Mouse (Mus musculus): ENCODE data around the gene Tbc1d17. TPM values are rescaled to one million over a fixed set of nuclear protein-coding genes. Genes with fewer than 3 reads are reported as not detected.
"Not testable (repeated sequence)": the region's sequence is repeated elsewhere in the genome, so short reads cannot be mapped to it uniquely, and the experiment has no call there.

Tbc1d17 gene
- total RNA-seq (2021) = 10 to 100 TPM; 33.0 to 38.0 TPM

- peak; percentile 99 for DNase-seq
Measured at GRCm38 (mm10) chr7:44848561-44849415, at the start of gene Tbc1d17, which contains the start of gene Akt1s1. TSS of gene Tbc1d17 (minus strand) at chr7:44849079. TSS of gene Akt1s1 (plus strand) at chr7:44848991.

DNA sequence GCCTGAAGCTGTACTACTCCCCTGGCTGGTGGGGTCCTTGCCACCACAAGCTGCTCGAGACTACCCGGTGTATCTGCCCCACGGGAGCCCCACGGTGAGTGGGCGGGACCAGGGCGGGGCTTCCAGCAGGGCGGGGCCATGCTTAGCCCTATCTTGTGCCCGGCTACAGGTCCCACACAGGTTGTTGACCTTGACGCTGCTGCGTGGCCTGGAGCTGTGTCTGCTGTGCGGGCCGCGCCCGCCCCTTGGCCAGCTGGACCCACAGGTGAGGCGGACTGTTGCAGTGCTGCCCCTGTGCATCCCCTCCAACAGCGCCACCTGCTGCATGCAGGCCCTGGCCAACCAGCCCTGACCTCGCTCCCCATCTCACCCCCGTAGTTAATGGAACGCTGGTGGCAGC, 49.7 kb upstream of the Tbc1d17 start:
- peak; percentile 55 for DNase-seq

GRCm38 (mm10) chr7:44896499-44896898, 47.6 kb upstream of the Tbc1d17 start:
- no peak for DNase-seq

DNA sequence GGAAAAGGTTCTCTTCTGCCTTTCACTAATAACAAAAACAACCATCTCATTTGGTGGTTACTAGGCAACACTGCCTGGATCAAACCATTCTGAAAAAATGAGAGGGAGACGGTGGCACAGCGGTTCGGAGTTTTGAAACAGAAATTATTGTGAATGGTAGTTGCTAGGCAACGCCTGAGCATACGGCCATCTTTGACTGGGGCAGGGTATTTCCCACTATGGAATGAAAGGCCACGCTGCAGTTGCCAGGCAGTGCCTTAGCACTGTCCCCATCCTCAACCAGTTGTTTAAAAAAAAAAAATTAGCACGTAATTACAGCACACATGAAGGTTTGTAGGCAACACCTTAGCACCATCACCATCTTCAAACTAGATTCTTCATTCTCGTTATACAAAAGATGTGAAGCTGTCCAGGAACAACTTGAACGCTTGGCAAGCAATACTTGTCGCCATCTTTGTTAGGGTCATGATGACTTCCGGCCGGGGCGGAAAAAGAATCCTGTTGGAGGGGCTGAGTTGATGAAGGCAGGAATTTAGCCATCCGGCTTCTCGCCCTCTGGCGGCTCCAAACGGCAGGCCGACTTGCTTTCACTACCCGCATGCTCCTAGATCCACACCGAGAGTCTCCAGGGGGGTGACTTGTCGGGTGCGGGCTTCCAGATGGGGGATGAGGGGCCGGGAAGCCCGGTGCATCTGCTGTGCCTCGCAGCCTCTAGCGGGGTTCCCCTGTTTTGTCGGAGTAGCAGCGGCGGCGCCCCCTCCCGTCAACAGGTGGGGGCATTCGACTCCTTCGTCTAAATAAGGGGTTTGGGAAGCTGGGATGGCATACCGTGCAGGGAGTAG, 46.9 kb upstream of the Tbc1d17 start, which contains the start of gene Fuz:
TSS of gene Fuz (plus strand) at position 487 of the 842 bp plus-strand sequence.
- DNase-seq = peak; percentile 92

DNA sequence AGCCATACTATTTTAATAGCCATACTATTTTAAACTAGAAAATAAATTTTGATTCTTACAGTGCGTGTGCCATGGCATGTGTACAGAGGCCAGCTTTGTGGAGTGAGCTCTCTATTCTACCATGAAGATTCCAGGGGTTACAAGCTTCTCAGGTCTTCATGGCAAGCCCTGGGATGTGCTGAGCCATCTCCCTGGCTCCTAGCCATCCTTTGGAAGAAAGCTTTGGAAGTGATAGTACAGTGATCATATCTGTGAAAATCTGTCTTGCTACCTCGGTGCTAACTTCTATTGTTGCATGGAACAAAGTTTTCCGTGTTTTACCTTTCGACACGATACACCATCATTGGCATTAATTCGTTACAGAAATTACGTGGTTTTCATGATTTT, 46.3 kb upstream of the Tbc1d17 start:
- DNase-seq = no peak

DNA sequence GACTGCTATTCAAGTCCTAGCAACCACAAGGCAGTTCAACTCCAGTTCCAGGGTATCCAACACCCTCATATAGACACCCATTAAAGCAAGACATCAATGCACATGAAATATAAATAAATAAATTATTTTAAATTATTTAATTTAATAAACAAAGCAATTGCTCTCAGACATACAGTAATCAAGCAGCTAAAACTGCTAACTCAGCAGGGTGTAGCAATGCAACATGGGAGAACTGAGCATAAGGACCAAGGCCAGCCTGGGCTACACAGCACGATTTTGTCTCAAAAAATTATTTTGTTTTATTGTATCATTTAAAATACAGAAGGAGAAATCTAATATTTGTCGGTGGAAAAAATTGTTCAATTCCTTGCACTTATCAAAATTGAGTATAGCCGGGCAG, 45.3 kb upstream of the Tbc1d17 start:
- no peak for DNase-seq

DNA sequence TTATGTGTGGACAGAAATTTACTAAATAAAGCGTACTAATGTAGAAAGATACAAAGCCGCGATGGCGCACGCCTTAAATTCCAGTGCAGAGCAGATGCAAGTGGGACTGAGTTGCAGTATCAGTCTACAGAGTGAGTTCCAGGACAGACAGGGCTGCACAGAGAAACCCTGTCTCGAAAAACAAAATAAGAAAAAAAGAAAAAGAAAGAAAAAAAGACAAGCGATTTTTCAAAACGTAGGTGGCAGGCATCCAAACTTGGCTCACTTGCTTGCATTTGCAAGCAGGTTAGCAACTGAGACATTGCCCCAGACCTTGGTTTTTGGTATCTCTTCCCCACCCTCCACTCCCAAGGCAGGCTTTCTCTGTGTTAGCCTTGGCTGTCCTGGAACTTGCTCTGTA, 44.3 kb upstream of the Tbc1d17 start:
- DNase-seq = no peak

GRCm38 (mm10) chr7:44892276-44892921, 43.5 kb upstream of the Tbc1d17 start, which contains the start of gene Med25:
TSS of gene Med25 (minus strand) at chr7:44892712.
- DNase-seq = peak; percentile 91

DNA sequence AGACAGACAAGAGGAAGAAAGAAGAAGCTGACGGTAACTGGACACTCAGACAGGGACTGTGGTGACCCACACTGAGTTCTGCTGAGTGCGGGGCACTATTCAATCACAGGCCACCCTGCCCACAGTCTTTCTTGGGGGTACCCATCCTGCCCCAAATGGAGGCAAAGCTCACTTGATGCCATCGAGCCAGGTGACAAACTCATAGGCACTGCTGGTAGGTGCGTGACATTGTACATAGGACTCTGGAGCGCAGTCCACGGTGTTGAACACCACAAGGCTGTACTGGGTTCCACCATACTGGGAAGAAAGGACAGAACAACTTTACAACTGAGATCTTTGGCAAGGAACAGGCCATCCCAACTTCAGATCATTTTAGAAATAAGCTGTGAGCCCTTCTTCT, 42.7 kb upstream of the Tbc1d17 start:
- DNase-seq = no peak

GRCm38 (mm10) chr7:44890737-44891136, 41.9 kb upstream of the Tbc1d17 start:
- DNase-seq = no peak

DNA sequence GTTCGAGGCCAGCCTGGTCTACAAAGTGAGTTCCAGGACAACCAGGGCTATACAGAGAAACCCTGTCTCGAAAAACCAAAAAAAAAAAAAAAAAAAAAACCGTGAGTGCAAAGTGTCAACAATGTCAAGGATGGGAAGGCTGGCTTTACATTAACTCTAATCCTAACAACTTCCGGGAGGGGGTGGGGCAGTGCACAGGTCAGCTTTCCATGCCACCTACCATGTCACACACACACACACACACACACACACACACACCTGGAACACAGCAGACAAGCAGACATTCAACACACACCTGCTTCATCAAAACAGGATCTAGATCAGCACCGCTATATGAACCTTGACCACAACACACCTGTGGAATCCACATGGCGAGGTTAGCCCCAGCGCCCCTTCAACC, 41.3 kb upstream of the Tbc1d17 start:
- DNase-seq = no peak

DNA sequence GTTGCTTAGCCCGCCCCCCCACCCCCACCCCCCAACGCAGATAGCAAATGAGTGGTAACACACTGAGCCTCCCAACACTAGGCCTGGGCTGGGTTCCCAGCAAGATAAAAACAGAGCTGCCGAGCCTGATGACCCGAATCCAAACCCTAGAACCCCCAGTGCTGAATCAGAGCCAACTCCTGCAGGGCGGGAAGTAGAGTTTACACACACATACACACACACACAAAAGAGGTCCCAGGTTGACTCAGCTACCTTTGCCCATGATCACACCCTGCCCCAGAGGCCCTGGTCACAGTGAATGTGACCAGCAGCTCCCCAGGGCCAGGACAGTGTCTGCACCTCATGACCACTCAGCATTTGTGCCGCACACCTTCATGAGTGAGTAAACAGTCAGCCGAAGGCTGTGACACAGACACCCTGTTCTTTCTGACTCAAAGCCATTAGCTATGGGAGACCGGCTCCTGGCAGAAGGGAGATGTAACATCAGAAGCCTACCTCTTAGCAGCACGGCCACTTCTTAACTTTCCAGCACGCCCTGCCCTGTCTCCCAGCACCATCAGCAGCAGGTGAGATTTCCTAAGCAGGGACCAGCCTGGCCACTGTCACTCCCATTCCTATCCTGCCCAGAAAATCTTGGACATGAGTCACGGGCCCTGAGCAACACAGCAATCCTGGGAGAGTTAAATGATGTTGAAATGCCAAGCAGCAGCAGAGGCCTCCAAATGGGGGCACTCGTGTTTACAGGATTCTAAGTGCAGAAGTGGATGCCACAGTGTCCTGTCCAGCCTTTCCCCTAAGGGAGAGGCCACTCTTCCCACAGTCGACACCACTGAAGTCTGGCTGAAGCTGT, 39.6 kb upstream of the Tbc1d17 start:
- DNase-seq = peak; percentile 66

GRCm38 (mm10) chr7:44886964-44887363, 38.1 kb upstream of the Tbc1d17 start:
- no peak for DNase-seq

- DNase-seq = no peak
Measured at GRCm38 (mm10) chr7:44884637-44885036, 35.8 kb upstream of the Tbc1d17 start.

GRCm38 (mm10) chr7:44883036-44883435, 34.2 kb upstream of the Tbc1d17 start:
- DNase-seq = no peak

- DNase-seq = peak; percentile 60
Measured at GRCm38 (mm10) chr7:44877833-44878232, 29.0 kb upstream of the Tbc1d17 start.

DNA sequence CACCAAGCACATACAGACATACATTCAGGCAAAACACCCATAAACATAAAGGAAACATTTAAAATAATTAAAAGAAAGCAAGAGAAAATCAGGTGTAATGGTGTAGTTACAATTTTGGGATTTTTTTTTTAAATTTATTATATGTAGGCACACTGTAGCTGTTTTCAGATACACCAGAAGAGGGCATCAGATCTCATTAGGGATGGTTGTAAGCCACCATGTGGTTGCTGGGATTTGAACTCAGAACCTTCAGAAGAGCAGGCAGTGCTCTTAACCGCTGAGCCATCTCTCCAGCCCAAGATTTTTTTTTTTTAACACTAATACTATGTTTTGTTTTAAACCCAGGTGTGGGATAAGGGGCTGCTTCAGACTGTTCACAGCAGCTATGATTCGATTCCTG, 22.9 kb upstream of the Tbc1d17 start:
- not testable (repeated sequence) for DNase-seq

- no peak for DNase-seq
Measured at GRCm38 (mm10) chr7:44871181-44871580, 22.3 kb upstream of the Tbc1d17 start.

- DNase-seq = no peak
Measured at GRCm38 (mm10) chr7:44870614-44871013, 21.7 kb upstream of the Tbc1d17 start.

- DNase-seq = peak; percentile 93
Measured at GRCm38 (mm10) chr7:44869697-44870528, 21.0 kb upstream of the Tbc1d17 start, which contains the start of gene Ptov1. TSS of gene Ptov1 (minus strand) at chr7:44869788.

Data from heart, postnatal 4 days (tissue).